Mouse (Mus musculus) heart, embryonic 14.5 days (tissue): ENCODE measurements around the gene Ckmt1. TPM values are rescaled to one million over a fixed set of nuclear protein-coding genes. Genes with fewer than 3 reads are reported as not detected.
"Not testable (repeated sequence)": the region's sequence is repeated elsewhere in the genome, so short reads cannot be mapped to it uniquely, and the experiment has no call there.

Source experiments
- ATAC-seq: fragments of 200-750 bp; cut with Nextera tagmentation; 2 replicates; pipeline ENCODE4 v1.8.0; 2017; ENCODE audit warnings: low read depth, moderate TSS enrichment; ENCODE audit not compliant: insufficient number of reproducible peaks, insufficient read depth, low FRiP score
- H3K27ac ChIP-seq, 2 experiments: fragments of 200-500 bp in 1 of 2; fragments of 300-500 bp in 1 of 2; sonication (generic) in 1 of 2; replicated peaks in 1 of 2; 2 replicates each; pipeline ENCODE4 v1.5.1; 2012 to 2014; ENCODE audit warnings: low read depth in 2 of 2, low read length in 2 of 2, control low read depth in 1 of 2, mild to moderate bottlenecking in 1 of 2, mixed read lengths in 1 of 2; ENCODE audit not compliant: control insufficient read depth in 1 of 2, insufficient read depth in 1 of 2
- H3K27me3 ChIP-seq: fragments of 300-500 bp; sonication (generic); 2 replicates; pipeline ENCODE4 v1.6.1; 2014; ENCODE audit warnings: mild to moderate bottlenecking, low read length, control low read depth; ENCODE audit not compliant: control insufficient read depth, insufficient read depth
- H3K36me3 ChIP-seq: fragments of 300-500 bp; sonication (generic); 2 replicates; pipeline ENCODE4 v1.6.1; 2014; ENCODE audit warnings: mild to moderate bottlenecking, control low read depth, low read length, mixed read lengths; ENCODE audit not compliant: control insufficient read depth, insufficient read depth
- H3K4me1 ChIP-seq, 2 experiments: fragments of 200-500 bp in 1 of 2; fragments of 300-500 bp in 1 of 2; sonication (generic) in 1 of 2; 2 replicates each; pipeline ENCODE4 v1.6.1; 2012 to 2014; ENCODE audit warnings: low read length in 2 of 2, control low read depth in 1 of 2, mixed read lengths in 1 of 2; ENCODE audit not compliant: control insufficient read depth in 2 of 2, insufficient read depth in 2 of 2
- H3K4me2 ChIP-seq: fragments of 300-500 bp; sonication (generic); 2 replicates; pipeline ENCODE4 v1.6.1; 2014; ENCODE audit warnings: mild to moderate bottlenecking, low read length
- H3K4me3 ChIP-seq, 2 experiments: fragments of 200-500 bp in 1 of 2; fragments of 300-500 bp in 1 of 2; sonication (generic) in 1 of 2; 2 replicates each; pipeline ENCODE4 v1.5.1; 2012 to 2014; ENCODE audit warnings: low read length in 2 of 2, mild to moderate bottlenecking in 2 of 2, control low read depth in 1 of 2, low read depth in 1 of 2, moderate library complexity in 1 of 2; ENCODE audit not compliant: control insufficient read depth in 1 of 2, insufficient read depth in 1 of 2
- H3K9ac ChIP-seq: fragments of 300-500 bp; sonication (generic); 2 replicates; pipeline ENCODE4 v1.6.1; 2014; ENCODE audit warnings: mild to moderate bottlenecking, low read length
- H3K9me3 ChIP-seq: fragments of 300-500 bp; sonication (generic); 2 replicates; pipeline ENCODE4 v1.6.1; 2016; ENCODE audit warnings: low read length, control low read depth; ENCODE audit not compliant: control insufficient read depth
- WGBS: fragments of 180-500 bp; shearing (Covaris S2); extraction: QIAGEN DNeasy Blood & Tissue Kit; methylation state at CpG from one replicate; pipeline ENCODE4 v1.1.7; 2014; 5-methylcytosine and 5-hydroxymethylcytosine counted together
- polyA plus RNA-seq: library from polyadenylated mRNA; unstranded; fragments of >200 nt; fragmentation: Nextera tagmentation; extraction: Ambion mirVana; gene quantifications from 2 replicates; pipeline ENCODE4 v1.2.1, GENCODE M21; 2014

Gene Ckmt1
- polyA plus RNA-seq, 1 experiment from 2014 or later = 0.72 TPM

GRCm38 (mm10) chr2:121368831-121369230 is 11.3 kb downstream of the Ckmt1 start:
- Histone ChIP-seq H3K27me3 (no peaks in the 10 kb centered on the region), H3K9ac (no peak overlapping the region), H3K4me2 (no peak overlapping the region), H3K27ac (no peak overlapping the region), H3K4me3 (no peak overlapping the region), H3K4me1 (no peaks in the 10 kb centered on the region; a peak in 1 of 4 replicates), H3K36me3 (no peaks in the 10 kb centered on the region), H3K9me3 (no peaks in the 10 kb centered on the region)
- ATAC-seq = no peak
- WGBS = 71% methylated on average over 2 of the region's 2 CpGs

DNA sequence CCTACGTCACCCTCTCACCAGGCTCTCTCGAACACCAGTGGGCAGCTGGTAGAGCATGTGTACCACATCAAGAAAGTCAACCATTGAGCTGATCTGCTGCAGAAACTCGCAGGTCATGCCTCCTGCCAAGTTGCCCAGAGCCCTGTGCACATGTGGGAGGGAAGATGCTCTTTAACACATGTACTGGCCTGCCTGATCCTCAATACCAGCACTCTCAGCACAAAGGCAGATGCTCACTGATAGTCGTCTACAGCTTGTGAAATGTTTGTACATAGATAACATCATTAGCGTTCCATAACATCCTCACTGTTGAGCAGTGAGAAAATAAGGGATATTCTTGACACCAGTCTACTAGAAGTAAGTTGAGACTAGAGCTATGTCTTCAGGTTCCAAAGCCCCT is 13.4 kb downstream of the Ckmt1 start:
- Histone ChIP-seq H3K4me2 (no peak overlapping the region), H3K27me3 (no peaks in the 10 kb centered on the region), H3K4me3 (no peak overlapping the region), H3K36me3 (no peaks in the 10 kb centered on the region), H3K27ac (no peak overlapping the region), H3K9ac (no peak overlapping the region), H3K4me1 (no peaks in the 10 kb centered on the region; a peak in 1 of 4 replicates), H3K9me3 (no peaks in the 10 kb centered on the region)
- 84% methylated on average over 5 of the region's 5 CpGs for WGBS
- no peak for ATAC-seq

GRCm38 (mm10) chr2:121372266-121372665 is 14.8 kb downstream of the Ckmt1 start:
- Histone ChIP-seq H3K4me2 (no peak overlapping the region), H3K27me3 (no peaks in the 10 kb centered on the region), H3K36me3 (no peaks in the 10 kb centered on the region), H3K4me1 (no peaks in the 10 kb centered on the region; a peak in 1 of 4 replicates), H3K4me3 (no peak overlapping the region), H3K9me3 (no peaks in the 10 kb centered on the region), H3K27ac (no peak overlapping the region), H3K9ac (no peak overlapping the region)
- no peak for ATAC-seq
- 47% methylated on average over 3 of the region's 3 CpGs for WGBS

DNA sequence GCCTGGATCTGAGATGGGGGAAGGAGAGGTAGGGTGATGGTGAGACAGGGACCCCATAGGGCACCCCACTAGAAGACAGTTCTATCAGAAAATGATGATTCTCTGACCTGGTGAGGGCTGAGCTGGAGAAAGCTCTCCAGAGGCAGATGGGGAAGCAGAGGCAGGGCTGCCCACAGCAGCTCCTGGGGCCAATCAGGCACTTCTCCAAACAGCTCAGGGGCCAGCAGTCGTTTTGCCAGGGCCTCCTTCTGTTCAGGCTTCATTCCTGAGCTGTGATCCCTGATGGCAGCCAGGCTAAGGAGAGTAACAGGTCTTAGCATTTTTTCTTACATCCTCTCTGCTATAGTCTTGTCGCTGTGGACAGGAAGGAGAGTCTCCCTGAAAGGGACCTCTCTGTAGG is 17.3 kb downstream of the Ckmt1 start:
- Histone ChIP-seq H3K27ac (no peak overlapping the region), H3K4me1 (no peaks in the 10 kb centered on the region; a peak in 1 of 4 replicates), H3K36me3 (no peaks in the 10 kb centered on the region), H3K4me2 (no peak overlapping the region), H3K27me3 (no peaks in the 10 kb centered on the region), H3K9ac (no peak overlapping the region), H3K9me3 (no peaks in the 10 kb centered on the region), H3K4me3 (no peak overlapping the region)
- 58% methylated on average over 2 of the region's 2 CpGs for WGBS
- ATAC-seq = no peak

GRCm38 (mm10) chr2:121386961-121387575 is 29.6 kb downstream of the Ckmt1 start, which contains the start of gene Strc:
TSS of gene Strc (minus strand) at chr2:121387168.
- not testable (repeated sequence) for H3K9ac ChIP-seq, H3K36me3 ChIP-seq, H3K4me3 ChIP-seq, H3K9me3 ChIP-seq, H3K27me3 ChIP-seq, H3K4me1 ChIP-seq, ATAC-seq, H3K27ac ChIP-seq, H3K4me2 ChIP-seq
- 94% methylated on average over 15 of the region's 17 CpGs for WGBS

DNA sequence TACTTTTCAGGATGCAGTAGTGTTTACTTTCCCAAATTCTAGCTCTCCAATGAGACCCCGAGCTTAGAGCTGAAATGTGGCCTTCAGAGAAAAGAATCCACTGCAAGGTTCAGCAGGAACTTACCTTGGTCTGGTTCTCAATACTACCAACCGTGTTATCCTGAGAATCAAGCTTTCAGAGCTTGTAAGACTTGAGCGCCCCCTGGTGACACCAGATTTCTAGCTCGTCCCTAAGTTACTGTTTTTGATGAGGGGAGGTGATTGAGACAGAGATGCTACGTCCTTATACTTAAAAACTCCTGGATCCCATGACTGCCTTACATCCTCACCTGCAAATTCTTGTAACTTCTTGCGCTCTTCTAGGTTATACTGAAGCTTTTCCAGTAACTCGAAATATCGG is 39.1 kb downstream of the Ckmt1 start:
- Histone ChIP-seq H3K4me3 (no peak overlapping the region), H3K4me2 (no peak overlapping the region), H3K9me3 (no peaks in the 10 kb centered on the region), H3K4me1 (no peaks in the 10 kb centered on the region), H3K27ac (no peak overlapping the region), H3K9ac (no peak overlapping the region), H3K27me3 (no peaks in the 10 kb centered on the region), H3K36me3 (no peaks in the 10 kb centered on the region)
- 16% methylated on average over 8 of the region's 8 CpGs for WGBS
- no peak for ATAC-seq

GRCm38 (mm10) chr2:121403296-121403695 is 45.8 kb downstream of the Ckmt1 start:
- no peak overlapping the region for H3K27ac ChIP-seq
- H3K4me2 ChIP-seq = no peak overlapping the region
- no peak overlapping the region for H3K4me3 ChIP-seq
- H3K9ac ChIP-seq = no peak overlapping the region
- no peak for ATAC-seq
- no peaks in the 10 kb centered on the region for H3K27me3 ChIP-seq
- no peaks in the 10 kb centered on the region for H3K4me1 ChIP-seq
- no peaks in the 10 kb centered on the region for H3K36me3 ChIP-seq
- H3K9me3 ChIP-seq = 0 out of 2 replicates have a peak, but pooled peaks cover under 1% of the 10 kb centered on the region

DNA sequence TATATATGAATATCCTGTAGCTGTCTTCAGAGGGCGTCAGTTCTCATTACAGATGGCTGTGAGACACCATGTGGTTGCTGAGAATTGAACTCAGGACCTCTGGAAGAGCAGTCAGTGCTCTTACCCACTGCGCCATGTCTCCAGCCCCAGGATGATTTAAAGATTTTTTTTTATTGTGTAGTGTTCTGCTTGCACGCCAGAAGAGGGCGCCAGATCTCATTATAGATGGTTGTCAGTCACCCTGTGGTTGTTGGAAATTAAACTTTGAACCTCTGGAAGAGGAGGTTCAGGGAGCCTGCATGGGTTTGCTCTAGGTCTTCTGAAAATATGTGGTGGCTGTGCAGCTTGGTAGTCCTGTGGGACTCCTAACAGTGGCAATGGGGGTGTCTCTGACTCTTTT is 50.6 kb downstream of the Ckmt1 start:
- Histone ChIP-seq H3K27ac (no peak overlapping the region), H3K4me1 (peaks cover 0 to 2% of the 10 kb centered on the region in 2 experiments; a peak in 1 of 4 replicates), H3K27me3 (no peaks in the 10 kb centered on the region), H3K9me3 (0 out of 2 replicates have a peak, but pooled peaks cover 3% of the 10 kb centered on the region), H3K9ac (no peak overlapping the region), H3K36me3 (no peaks in the 10 kb centered on the region), H3K4me2 (no peak overlapping the region), H3K4me3 (no peak overlapping the region)
- 38% methylated on average over 4 of the region's 4 CpGs for WGBS
- ATAC-seq = no peak
